Mouse (Mus musculus): Measurements from ENCODE around the gene Chit1. TPM values are rescaled to one million over a fixed set of nuclear protein-coding genes. Genes with fewer than 3 reads are reported as not detected.

Chit1 gene
- total RNA-seq (2021): not detected in 2 replicates
- long read RNA-seq, experiment 1: 0 reads
- long read RNA-seq, experiment 2: 0 reads

DNA sequence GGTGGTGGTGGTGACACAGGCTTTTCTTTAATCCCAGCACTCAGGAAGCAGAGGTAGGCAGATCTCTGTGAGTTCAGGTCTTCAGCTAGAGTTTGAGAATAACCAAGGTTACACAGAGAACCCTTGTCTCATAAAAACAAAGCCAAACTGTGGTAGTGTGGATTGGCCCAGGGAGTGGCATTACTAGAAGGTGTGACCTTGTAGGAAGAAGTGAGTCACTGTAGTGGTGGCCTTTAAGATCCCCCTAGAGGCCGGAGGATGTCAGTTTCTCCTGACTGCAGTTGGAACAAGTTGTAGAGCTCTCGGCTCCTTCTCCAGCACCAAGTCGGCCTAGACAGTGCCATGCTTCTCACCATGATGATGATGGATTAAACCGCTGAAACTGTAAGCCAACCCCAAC is at the start of gene Chit1:
TSS of gene Chit1 (plus strand) at position 264 of the 400 bp plus-strand sequence.
- DNase-seq: peak; percentile 33

DNA sequence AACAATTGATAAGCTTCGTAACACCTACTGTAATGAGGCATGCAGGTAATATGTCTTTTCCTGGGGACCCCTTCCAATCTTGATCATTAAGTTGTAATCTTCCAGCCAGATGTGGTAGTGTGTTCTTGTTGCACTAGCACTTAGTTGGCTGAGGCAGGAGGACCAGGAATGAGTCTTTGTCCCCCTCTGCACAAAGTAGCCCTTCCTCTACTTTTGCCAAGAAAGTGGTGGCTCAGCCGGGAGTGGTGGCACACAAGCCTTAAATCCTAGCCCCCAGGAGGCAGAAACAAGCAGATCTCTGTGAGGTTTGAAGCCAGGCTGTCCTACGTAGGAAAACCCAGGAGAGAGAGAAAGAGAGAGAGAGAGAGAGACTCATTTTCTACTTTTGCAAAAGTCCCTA is 49.1 kb upstream of the Chit1 start:
- DNase-seq: no peak

DNA sequence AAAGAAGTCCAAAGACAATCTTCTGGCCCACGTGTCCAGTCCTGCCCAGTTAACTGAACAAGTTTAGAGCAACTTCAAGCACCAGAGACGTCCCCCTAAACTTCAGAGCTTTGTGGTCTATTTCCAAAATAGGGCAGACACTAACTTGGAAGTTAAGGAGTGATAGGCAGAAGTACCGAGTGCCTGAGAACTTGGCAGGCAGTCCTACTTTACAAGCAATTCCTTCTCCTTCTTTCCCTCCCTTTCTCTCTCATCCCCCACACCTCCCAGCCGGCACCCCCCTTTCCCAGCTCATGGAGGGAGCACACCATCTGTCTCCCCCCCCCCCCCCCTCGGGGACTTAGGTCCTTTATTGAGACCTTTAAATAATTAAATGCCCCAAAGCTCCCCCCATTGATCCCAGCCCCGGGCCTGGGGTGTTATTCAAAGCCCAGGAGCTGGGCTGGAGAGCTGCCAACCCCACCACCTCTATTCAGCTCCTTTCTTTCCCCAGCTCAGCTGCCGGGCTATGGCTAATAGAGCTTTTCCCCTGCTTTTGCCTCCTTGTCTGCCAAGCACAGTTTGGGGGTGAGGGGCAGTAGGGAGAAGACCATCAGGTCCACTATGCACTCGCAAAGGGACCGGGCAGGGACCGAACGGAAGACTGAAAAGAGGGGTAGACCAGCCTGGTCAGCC is 48.5 kb upstream of the Chit1 start:
- no peak for DNase-seq

DNA sequence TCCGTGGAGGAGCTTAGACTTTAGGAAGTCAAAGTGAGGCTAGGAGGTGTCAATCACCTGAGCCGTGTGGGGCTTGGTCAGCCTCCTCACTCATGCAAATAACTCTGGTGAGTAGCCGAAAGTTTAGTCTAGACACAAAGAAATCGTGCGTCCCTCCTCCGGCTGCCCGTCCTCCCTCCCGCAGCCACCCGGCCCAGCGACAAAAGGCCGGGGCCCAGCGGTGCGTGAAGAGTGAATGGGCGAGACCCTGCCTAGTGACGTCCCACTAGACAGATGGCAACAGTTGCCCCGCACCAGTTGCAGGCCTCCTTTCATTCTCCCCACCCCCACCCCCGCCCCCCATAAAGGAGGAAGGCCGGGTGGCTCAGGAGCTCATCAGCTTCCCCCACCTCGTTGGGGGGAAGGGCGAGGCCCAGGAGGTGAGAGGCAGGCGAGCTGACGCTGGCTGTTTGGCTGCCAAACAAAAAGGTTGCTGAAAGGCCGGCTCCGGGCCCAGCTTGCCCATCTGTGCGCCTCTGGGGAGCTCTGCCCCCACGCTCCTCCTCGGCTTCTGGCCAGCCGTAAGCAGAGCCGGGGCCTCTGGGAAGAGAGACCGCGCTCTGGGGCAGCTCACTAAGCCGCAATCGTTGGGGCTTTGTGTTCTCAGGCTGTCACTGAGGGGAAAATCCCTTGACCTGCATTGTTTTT is 47.8 kb upstream of the Chit1 start:
- peak; percentile 78 for DNase-seq

DNA sequence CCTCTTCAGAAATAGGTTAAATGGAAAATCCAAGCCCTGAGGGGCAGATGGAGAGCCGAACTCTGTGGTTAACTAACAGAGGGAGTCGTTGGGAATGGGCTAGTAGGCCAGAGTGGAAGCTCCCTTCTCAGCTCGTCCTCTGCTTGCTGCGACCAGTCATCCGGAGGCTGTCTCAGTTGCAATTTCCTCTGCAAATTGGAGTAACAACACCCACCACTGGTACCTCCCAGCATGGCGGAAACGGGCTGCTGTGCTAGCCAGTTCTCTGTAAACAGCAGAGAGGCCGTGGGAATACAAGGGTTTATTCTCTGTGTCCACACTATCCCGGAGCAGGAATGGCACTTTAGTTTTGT is 47.3 kb upstream of the Chit1 start:
- DNase-seq: peak; percentile 47

DNA sequence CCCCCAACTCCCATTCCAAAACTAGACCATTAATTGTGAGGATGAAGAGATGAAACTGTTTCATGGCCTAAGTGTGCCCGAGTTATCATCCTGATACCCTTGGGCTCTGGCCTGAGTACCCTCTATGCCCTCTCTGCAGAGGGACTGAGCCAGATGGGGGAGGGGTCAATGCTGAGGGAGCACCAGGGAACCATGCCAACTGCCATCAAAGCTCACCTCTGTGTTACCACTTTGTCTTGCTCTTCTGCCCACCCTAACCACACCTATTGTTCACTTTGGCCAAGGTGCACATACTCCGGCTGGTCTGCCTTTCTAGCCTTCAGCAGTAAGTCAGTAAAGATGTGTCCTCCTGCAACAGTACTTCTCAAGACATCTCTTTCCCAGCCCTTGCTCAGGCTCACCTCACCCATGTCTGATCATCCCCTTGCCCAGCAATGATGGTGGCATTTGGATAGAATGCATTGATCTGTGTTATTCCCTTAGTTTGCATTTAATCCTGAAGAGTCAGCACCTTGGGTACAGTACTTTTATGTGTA is 46.7 kb upstream of the Chit1 start:
- no peak for DNase-seq

DNA sequence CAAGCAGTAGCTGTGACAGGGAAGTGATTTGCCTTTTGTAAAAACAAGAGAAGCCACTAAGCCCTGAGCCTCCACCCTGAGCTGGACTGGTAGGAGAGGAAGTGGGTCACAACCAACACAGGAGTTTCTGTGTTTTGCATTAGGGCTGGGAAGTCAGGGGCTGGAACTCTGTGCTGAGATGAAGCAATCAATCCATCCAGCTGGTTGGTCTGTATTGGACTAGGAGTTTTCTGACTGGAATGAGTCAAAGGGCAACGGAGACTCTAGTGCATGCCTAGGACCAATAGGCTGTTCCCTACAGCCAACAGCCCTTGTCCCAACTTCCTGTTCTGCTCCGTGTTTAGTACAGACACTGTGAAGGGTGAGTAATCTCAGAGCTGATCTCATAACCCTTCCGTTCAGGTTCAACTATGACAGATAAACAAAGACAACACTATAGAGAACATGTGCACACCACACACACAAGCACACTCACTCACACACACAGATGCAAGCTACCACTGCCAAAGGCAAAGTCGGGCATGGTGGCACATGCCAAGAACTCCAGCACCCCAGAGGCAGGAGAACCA is 45.7 kb upstream of the Chit1 start:
- DNase-seq: no peak

DNA sequence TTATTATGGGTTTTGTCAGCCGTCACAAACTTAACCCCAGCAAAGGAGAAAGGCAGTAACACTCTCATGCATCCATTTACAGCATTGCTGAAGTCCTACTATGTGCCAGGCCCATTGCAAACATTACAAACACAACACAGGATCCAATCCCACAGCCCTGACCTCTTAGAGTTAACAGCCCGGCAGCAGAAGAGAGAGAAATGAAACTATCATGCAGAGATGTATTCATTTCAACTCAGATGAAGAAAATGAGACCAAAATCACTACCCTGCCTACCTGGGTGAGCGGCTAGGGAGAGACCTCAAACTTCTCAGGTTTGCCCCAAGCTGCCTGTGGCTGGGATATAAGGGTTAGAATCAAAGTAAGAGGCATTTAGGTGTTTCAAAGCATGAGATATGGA is 44.5 kb upstream of the Chit1 start:
- no peak for DNase-seq

DNA sequence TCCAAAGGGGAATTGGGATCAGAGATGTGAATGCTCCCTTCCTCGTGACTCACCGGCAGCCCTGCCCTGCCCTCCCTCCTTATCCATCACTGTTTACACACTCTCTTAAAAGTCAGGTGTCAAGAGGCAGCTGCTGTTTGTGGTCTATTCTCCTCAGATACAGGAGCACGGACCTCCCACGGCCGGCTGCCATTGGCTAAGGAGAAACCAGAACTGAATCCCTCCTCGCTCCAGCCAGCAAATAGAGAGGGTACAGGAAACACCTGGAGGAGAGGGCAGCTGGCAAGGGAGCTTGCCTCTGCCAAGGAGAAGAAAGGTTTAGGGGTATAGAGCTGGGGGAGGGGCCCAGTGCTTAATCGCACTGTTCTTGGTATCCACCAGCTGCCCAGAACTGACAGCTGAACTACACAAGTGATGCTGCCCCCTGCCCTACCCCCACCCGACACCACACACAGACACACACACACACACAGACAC is 43.9 kb upstream of the Chit1 start:
- DNase-seq: peak; percentile 70

DNA sequence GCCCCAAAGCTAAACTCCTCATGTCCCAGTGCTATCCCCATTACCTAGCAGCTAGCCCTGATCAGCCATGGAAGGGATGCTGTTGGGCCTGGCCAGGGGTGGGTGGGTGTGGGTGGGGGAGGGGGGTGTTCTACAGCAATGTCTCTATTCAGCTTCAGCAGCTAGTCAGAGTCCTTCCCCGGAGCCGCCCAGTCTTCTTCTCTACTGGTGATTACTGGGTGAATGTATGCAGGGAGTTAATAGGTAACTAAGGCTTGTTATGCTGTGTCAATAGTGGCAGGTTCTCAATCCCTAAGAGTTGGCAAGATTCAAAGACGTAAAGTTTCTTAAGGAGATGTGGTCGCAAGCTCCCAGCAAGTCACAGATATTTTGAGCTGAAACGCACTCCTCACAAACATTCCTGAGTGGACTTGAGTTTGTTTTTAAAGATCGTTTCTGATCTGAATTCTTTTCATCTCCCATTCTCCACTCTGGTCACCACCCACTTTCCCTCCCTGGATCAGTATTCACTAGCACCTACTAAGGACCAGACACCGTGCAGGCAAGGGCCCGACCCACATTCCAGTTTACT is 40.9 kb upstream of the Chit1 start:
- no peak for DNase-seq

DNA sequence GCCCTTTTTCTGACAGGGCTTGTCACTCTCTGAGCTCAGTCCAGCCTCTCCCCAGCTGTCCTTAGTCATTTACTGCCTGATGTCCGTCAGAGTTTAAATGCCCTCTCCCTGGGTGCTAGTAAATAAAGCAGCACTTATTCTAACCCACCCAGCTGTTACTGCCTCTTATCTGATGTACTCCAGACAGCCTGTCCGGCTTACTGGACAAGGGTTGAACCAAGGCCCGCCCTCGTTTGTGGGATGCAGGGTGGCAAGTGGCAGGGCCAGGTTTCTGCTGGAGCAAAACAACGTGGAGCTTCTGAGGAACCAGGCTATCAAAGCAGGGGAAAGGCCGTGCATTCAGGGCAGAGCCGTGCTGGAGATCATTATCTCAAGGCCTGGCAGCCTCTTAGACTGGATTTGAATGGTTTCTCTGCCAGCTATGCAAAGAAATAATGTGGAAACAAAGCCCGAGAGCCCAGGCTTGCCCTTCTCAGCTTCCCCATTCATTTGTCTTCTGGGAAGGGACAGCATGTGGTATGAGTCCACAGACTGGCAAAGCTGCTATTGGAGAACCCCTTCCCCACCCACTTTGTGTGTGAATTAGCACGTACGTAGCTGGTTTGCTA is 39.5 kb upstream of the Chit1 start:
- DNase-seq: peak; percentile 53

DNA sequence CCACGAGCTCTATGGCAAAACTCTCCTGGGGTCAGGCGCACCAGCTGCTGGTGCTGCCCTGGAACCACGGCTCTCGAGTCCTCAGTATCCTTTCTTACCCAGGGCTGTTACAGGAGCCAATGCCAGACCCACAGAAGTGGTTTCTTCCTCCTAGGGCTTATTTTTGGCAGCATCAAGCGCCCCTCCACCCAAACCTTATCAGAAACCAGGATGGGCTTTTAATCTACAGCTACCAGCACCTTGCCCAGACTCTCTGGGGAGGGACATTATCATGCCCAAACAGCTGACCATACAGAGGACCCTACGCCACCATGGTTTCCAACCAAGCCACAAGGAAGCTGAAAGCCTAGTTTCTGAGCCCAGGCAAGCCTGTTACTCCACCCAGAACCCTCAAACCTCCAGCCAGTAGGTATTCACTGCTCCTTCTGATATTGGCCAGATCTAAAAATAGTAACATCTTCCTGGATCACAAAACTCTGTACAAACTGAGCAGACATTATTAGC is 37.9 kb upstream of the Chit1 start:
- no peak for DNase-seq

DNA sequence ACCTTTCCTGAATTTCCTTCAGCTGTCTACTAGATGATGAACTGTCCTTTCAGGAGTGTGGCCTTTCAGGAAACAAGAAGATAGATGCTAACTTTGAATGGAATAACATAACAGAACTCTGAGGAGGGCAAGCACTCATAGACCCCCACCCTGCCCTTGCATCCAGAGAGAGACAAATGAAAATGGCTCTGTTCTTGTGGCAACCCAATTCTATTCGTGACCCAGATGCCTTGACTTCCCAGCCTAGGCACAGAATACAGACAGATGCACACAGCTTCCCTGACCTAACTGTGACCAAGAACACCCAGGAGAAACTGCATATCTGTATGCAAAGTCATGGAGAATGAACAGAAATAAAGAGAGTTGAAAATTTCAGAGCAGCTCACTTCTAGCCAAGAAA is 37.4 kb upstream of the Chit1 start:
- DNase-seq: no peak

DNA sequence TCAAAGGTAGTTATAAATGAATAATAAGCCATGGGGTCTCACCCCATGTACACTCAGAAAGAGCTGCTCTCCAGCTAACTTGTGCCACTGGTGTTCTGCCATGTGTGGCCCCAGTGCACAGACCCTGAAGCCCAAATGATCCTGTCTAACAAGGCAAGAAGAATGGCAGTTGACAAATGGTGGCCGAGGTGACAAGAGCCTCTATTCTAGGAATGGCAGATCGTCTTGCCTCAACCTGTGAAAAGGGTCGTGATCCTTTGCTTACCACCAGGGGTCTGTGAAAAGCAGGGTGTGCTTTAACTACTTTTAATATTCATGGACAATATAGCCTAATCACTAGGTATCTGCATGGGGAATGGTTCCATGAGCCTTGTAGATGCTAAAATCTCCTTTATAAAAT is 36.9 kb upstream of the Chit1 start:
- DNase-seq: no peak

DNA sequence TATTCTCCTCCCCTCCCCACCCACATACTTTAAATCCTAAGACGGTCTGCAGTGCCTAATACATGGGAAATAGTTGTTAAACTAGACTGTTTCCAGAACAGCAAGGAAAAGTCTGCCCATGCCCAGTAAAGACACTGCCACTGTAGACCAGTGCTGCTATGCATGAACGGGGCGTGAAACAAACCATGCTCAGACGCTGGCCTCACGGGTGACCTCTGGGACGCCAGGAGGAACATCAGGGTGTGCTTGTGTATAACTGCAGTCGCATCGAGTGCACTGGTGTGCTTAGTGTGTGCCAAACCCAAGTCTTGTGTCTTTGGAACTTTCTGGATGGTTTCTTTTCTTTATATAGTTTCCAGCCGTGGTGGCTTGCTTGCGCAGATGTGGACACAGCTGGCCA is 36.4 kb upstream of the Chit1 start:
- no peak for DNase-seq

DNA sequence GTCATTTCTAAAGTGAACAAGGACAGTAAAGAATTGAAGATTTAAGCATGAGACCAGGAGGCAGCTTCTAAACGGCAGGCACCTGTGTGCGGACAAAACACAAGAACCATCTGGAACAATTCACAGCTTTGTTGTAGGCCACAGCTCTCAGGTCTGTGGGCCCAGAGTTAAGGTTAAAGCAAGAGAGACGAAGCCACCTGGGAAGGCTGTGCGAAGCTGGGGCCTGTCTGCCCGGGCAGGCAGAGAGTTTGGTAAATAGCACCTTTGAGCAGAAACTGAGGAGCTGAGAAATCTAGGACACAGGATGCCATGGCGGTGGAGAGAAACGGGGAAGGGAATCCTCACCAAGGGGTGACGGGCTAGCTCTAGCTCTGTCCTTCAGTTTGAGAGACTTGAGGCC is 35.5 kb upstream of the Chit1 start:
- DNase-seq: no peak

DNA sequence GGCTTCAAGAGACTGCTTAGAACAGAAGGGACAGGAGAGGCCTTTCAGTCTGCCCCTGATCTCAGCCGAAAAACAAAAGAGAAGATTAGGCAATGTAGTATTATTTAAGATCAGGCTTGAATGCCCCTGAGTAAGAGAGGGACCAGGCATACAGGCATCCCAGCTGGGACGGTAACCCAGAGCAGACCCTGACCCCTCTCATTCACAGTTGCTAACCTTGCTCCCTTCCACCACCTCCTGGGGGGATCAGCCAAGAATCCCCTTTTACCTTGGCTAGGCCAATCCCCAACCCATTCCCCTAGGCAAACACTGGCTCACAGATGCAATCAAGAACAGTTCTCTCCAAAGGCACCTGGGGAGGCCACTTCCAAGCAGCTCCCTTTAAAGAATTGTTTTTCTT is 34.3 kb upstream of the Chit1 start:
- DNase-seq: no peak

DNA sequence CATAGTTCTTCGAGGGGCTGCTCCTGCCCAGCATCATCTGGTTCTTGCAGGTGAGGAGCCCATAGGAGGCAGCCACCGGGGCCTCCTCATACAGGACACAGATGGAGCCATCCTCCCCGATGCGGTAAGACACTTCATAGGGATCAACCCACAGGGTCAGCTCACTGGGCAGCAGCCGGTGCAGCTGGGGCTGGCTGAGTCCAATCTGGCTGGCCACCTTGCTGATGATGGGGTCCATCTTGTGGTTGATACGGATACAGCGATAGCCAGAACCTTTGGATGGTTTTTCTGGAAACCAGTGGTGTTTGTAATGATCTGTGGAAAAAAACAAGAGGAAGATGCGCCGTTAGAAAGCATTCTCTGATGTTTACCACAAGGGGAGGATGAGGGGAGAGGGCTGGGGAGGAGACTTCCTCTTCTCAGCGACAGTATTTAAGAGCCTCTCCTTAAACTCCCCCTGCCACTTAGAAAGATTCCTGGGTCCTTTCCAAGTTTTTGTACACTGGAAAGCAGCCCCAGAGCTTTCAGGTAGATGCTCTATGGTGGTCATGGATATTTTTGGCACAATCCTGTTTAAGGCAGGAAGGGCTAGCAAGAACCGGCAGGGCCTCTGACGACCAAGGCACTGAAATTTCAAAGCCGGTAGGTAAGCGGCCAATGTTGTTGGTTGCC is 33.5 kb upstream of the Chit1 start:
- peak; percentile 58 for DNase-seq

DNA sequence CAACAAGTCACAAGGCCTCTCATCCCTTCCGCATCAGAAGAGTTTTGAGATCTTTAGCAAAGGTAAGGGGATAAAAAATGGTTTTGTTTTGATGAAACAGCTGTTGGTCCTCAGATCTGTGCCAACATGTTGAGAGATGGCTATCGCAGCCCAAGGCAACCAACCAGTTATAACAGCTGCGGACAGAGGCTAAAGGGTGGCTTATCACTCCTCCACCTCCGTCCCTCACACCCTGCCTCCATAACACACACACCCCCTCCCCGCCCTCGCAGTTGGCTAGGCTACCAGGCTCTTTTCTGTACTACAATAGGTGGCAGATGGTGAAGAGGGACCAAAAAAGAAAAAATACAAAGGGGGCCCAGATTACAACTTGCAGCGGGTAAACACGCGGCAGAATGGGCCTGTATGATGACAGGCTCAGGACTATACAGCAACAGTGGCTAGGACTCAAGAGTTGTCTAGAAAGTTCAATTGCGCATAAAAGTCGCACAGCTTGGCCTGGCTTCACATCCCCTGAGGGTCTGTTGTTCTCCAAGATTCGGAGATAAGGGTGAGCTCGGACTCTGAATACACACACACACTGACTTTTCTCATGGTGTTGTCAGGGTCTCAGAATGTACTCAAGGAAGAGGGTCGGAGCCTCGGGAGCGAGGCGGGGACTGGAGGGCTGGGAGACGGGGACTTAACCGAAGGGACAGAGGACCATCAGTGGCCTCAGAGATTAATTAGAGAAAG is 32.8 kb upstream of the Chit1 start:
- DNase-seq: no peak

DNA sequence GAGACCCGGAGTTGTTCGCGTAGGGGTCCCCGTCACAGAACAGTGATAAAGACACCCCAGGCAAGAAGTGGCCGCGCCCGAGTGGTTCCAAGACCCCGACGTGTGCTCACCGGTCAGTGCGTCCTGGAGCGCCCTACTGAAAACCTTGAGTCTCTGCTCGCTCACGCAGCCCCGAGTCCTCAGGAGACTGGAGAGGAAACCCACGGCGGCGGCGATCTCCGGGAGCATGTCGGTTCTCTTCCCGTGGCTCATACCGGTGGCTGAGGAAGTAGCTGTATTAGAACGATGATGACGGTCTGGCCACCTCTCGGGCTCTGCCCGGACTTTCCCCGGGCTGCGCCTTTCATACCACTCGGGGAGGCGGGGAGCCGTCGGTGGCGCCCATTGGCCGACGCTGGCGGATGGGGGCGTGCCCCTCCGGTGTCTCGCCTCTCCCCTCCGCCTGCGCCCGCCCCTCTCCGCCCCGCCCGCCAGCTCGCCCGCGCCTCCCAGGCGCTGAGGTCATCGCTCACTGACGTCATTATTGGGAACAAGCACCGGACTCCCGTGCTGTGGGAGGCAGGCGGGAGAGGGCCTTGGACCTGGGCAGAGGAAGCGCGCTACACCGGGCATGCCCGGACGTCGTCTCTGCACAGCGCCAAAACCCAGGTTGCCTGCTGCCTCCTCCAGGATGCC is 32.1 kb upstream of the Chit1 start, which contains the start of gene Btg2:
TSS of gene Btg2 (minus strand) at position 319 of the 675 bp plus-strand sequence.
- DNase-seq: peak; percentile 99
